Mouse (Mus musculus) large intestine, adult 2 months (tissue): ENCODE measurements at regions not wholly inside any gene's neighbourhood (a gene's known extent, or its start where the extent isn't known, plus 50 kb on each side); places are given as distances from the start of the nearest gene placed in this dataset.

Experiments
- DNase-seq: peaks from one replicate; pipeline ENCODE4 v3.0.0-alpha.2; 2012; ENCODE audit warnings: low read depth, low spot score
- WGBS: fragments of 180-500 bp; shearing (Covaris S2); methylation state at CpG from one replicate; pipeline ENCODE4 v1.1.7; 2018; 5-methylcytosine and 5-hydroxymethylcytosine counted together

DNA sequence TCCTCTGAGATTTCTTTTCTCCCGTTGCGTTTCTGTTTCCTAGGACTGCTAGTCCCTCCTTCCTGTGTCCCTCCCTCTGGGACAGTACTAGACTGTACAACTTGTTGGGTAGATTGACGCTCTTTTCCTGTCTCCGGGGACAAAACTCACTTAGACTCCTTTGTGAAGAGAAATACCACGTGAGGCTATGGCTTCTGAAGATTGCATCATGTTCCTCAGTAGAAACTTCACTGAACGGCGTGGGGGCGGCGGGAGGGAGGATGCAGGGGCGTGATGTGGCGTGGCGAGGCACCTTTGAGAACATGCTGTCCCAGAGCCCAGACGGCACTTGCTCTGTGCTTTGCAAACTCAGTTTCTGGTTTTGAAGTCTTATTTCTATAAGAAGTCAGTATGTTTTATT lies 78.5 kb downstream of the Spata18 start:
- no peak for DNase-seq
- 75% methylated on average over 13 of the region's 13 CpGs for WGBS

DNA sequence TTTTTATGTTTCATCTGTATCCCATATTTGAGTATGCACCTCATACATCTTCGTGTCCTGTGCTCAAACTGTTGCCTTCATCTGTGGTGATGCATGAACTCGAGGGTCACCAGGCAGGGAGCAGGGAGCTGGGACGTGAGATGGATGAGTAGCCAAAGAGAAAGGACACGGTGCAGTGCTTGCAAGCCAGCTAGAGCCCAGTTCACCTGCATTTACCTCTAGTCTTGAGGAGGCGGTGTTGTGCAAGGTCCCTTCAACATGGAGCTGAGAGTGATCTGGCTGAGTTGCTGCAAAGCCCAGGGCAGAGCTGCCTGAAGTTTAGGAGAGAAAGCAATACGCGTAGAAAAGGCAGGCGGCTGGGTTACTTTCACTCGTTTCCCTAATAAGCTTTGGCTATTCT lies 80.2 kb downstream of the Spata18 start:
- 79% methylated on average over 9 of the region's 9 CpGs for WGBS
- no peak for DNase-seq

DNA sequence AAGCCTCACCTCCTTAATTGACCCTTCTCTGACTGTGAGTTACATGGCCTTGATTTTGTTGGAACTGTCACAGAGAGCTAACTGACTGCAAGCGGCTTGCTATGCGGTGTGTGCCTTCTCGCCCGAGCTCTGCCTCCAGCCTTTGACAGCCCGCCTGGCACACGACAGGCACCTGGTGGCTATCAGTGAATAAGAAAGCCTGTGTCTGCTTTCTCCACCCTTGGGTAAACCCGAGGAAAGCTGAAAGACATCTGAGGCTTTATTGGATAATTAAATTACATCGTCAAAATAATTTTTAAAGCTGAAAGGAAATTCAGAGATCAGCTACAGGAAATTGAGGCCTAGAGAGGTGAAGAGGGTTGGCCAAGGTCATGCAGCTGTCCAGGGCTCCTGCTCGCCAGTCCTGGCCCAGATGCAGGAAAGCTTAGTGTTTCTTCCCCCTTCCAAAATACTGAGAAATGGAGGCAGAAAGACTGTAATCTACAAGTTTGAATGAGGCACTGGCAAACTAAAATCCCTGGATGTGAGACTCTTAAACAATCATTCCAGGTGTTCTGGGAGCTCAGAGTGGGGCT lies 80.9 kb downstream of the Spata18 start:
- DNase-seq: no peak
- 39% methylated on average over 9 of the region's 9 CpGs for WGBS

DNA sequence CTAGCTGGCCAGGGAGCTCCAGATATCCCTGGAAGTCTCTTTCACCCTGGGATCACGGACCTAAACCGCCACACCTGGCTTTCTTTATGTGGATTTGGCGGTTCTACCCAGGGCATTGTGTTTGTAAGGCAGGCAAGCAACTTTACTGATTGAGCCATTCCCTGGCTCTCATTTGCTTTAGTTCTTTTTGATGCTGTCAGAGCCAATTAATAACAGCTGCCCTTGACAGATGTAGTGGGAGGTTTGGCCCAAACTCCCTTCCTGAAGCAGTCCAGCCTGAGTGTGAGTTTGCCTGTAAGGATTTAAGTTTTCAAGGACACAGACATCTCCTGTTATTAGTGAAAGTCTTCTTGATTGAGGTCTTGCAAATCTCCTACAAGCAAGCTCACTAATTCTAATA lies 89.6 kb downstream of the Spata18 start:
- no peak for DNase-seq
- 70% methylated on average over 3 of the region's 3 CpGs for WGBS

DNA sequence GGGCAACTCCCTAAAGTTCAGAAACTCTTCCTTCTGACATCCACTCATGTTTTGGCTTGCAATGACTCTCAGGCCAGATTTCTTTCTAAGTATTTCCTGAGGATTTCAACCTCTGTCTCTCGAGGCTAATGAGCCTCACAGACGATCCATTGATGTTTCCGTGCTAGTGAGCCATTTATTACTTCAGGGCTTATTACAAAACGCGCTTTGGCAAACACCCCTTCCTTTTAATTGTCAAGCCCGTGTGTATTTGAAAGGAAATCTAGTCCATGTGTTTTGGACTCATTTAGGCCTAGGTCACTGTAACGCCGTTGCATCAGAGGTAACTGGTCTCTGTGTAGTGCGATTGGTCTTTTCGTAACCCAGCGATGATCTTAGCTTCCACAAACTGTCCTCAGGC lies 90.3 kb downstream of the Spata18 start:
- 77% methylated on average over 11 of the region's 11 CpGs for WGBS
- DNase-seq: no peak

DNA sequence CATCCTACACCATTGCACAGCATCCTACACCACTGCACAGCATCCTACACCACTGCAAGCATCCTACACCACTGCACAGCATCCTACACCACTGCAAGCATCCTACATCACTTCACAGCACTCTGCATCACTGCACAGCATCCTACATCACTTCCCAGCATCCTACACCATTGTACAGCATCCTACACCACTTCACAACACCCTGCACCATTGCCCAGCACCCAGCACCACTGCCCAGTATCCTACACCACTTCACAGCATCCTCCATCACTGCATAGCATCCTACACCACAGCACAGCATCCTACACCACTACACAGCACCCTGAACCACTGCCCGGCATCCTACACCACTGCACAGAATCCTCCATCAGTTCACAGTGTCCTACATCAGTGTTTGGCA lies 92.8 kb downstream of the Spata18 start:
- 87% methylated on average over 1 of the region's 1 CpGs for WGBS
- no peak for DNase-seq

DNA sequence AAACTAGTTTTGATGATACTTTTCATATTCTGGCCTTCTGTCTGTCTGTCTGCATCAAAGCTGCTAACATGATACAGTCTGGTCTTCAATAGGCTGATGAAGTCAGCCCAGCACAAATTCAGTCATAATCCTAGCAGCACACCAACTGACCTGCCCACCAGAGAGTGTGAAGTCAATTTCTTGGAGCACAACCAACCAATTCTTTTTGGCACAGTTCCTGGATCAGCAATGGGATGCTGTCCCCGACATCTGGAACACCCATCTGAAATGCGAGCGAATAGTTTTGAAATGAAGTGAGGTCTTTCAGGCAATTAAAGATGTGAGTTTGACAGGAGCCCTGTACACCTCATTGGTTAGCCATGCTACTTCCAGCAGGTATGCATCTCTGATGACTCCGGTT lies 98.6 kb downstream of the Spata18 start:
- 69% methylated on average over 4 of the region's 4 CpGs for WGBS
- DNase-seq: no peak

DNA sequence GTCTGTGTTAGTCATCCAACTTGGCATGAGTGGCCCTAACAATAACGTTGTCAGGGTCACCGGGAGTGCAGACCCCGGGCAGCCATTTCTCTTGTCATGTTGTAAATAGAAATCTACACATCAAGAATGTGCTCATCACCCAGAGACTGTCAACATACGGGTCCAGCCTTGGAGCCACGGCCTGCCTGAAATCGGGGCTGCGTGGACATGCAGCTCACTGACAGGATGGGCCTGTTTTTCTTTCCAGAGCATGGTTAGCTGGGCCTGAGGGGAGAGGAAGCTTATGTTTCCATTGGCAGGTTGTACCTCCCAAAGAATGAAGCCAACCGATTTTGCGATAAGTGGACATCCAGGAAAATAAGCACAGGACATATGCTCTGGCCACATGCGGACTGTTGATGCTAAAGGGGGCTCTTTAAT lies 101.1 kb downstream of the Spata18 start:
- 70% methylated on average over 10 of the region's 10 CpGs for WGBS
- DNase-seq: no peak

DNA sequence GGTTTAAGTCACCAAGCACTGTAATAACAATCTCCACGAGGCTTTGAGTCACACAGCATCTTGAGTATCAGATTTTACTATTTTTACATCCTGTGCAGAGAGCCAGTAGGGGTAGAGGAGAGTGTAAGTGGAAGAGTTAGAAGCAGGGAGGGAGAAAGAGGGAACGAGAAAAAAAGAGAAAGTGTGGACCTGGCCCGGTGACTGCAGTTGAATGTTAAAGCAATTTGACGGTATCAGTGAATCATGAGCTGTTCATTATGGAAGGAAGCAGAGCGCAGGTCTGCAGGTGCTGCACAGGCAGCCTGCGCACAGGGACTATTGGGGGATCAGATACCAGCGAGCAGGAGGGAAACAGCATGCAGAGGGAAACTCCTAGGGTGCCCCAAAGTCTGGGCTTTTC lies 102.6 kb downstream of the Spata18 start:
- DNase-seq: no peak
- 71% methylated on average over 7 of the region's 7 CpGs for WGBS

DNA sequence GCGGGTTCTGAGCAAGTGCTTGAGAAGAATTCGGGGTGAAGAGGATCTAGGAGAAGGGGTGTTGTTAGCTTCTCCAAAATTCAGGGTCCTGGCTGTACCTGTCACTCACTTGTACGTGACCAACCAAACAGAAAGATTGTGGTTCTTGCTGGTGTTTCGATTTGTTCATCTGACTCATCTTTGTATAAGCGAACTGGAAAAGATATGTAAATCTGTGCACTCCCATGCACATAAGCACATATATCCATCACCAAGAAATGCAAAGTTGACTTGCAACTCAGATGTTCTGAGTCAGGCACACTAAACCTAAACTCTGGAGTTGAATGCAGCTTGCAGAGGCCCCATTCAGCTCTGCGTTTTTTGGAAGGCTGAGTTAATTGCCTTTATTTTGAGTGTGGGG lies 107.4 kb downstream of the Spata18 start:
- no peak for DNase-seq
- 81% methylated on average over 6 of the region's 6 CpGs for WGBS

DNA sequence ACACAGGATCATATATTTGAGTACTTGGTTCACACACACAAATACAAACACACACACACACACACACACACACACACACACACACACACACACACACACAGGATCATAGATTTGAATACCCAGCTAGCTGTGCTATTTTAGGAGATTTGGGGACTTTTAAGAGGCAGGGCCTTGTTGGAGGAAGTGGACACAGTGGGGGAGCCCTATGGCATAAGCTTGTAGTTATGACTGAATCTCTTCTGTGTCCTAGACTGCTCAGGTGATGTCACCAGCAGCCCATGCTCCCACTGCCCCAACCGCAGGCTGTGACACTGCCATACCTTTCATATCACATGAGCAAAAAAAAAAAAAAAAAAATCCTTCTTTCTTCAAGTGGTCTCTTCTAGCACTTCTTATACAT lies 110.1 kb downstream of the Spata18 start:
- 68% methylated on average over 1 of the region's 1 CpGs for WGBS
- DNase-seq: no peak

DNA sequence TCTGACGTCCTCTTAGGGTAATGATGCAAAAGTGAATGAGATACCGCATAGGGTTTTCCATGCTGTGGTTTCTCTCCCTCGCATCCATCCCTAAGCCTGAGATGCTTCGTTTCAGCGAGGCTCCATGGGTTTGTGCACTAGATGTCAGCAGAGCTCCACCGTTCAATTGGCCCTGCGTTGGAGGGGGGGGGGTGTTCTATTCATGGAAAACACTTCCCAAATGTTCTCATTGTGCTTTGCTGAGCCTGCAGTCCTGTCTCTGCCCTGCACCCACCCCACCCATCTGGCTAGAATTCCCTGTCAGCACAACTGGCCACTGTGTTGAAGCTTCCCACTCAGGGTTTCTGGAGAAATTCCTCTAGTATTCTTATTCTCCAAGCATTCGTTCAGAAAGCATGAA lies 110.5 kb downstream of the Spata18 start:
- DNase-seq: no peak
- 28% methylated on average over 8 of the region's 8 CpGs for WGBS

DNA sequence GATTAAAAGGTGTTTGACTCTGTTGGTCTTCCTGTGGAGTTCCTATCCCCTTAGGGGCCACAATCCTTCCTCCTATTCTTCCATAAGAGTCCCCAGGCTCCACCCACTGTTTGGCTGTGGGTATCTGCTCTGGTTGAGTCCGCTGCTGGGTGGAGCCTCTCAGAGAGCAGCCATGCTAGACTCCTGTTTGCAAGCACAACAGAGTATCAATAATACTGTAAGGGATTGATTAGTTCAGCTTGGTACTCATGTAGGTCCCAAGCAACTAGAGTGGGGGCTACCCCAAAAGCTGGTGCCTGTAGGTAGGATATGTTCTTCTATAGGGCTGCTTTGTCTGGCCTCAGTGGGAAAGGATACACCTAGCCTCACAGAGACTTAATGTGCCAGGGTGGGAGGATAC lies 113.0 kb downstream of the Spata18 start:
- 69% methylated on average over 1 of the region's 1 CpGs for WGBS
- DNase-seq: no peak

DNA sequence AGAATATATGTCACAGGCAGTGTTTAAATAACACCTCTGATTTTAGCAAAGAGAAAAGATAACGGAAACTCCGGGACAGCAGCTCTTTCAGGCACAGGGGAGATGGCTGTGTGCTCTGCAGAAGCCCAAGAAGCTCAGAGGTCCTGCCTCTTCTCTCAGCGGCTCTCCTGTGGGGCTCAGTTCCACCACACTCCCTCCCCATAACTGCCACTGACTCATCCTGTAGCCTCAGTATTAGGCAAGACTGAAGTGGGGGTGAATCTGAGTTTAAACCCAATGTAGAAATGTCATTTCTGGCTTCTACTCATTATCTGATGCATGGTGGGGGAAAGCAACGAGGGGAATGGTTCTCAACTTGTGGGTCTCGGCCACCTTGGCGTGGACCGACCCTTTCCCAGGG lies 114.3 kb downstream of the Spata18 start:
- 70% methylated on average over 7 of the region's 7 CpGs for WGBS

DNA sequence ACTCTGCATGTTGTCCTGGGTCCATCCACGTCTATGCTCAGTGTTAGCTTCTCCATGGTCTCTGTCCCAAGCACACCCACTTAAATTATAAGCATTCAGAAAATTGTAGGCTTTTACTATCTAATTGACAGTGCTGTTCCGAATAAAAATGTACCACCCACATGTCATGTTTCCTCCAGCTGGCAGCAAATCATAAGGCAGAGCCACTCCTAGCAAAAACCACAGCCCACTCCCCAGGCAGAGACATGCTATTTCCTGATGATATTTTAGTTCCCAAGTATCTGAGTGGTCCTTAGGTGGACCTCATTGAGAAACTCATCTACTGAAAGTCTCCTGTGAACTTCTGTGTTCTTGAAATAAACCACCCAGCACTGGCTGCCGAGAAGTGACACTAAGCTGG lies 117.1 kb downstream of the Spata18 start:
- 62% methylated on average over 3 of the region's 3 CpGs for WGBS
- no peak for DNase-seq

More for the DNA sequence above, 114.3 kb downstream of the Spata18 start:
- no peak for DNase-seq

DNA sequence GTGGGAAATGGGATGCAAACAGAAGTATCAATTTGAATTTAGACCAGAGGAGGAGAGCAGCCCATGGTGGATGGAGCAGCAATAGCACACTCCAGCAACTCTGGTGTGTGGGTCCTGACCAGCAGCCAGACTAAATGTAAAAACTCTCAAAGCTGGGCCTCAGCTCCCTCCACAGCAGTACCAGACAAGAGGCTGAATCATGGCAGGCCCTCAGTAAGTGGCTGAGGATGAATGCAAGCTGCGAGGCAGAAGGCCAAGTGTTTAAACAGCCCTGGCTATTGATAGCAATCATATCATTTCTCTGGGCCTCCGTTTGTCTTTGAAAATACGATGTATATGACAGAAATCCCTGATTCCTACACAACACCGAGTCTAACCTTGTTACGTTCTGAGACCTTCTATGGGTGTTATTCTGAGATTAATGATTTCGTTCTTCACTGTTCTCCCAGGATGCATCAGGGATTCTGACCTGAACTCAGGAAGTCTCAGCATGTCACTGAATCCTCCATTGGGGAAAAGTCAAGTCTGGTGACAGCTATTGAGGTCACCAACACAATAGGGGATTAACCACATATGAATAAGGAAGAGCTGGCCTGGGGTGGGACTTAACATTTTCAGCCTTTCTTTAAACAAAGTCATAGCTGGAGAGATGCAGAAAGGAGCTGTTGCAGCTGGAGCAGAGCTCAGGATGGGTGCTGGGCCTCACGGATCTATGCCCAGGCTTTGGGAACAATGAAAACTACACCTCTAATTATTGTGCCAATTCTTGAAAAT lies 124.8 kb downstream of the Spata18 start:
- WGBS: 74% methylated on average over 7 of the region's 7 CpGs
- no peak for DNase-seq

DNA sequence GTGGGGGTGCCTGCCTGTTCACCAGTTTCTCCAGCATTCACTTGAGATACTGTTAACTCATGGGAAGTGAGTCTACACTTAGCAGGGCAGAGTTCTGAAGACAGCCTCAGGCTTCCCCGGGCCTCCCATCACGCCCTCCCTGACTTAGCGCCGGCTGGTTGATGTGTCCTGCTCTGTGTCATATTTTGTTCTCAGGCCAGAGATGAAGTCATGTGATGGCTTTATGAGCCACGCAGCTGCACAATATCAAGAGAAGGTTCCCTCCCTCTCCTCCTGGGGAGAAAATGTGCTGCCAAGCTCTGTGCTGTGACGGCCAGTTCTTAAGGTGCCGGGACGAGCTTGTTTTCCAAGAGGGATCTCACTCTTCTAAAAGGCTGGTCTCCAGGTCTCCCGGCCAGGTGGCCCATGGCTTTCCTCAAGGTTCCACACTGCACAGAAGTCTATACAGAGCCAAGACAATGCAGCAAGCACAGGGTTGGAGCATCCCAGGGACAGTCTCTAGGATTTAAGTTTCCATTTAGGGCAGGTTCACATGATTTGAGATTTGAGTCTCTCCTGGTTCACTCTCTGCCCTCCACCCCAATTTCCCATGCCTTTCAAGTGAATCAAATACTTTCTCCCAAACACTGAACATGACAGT lies 126.2 kb downstream of the Spata18 start:
- no peak for DNase-seq

DNA sequence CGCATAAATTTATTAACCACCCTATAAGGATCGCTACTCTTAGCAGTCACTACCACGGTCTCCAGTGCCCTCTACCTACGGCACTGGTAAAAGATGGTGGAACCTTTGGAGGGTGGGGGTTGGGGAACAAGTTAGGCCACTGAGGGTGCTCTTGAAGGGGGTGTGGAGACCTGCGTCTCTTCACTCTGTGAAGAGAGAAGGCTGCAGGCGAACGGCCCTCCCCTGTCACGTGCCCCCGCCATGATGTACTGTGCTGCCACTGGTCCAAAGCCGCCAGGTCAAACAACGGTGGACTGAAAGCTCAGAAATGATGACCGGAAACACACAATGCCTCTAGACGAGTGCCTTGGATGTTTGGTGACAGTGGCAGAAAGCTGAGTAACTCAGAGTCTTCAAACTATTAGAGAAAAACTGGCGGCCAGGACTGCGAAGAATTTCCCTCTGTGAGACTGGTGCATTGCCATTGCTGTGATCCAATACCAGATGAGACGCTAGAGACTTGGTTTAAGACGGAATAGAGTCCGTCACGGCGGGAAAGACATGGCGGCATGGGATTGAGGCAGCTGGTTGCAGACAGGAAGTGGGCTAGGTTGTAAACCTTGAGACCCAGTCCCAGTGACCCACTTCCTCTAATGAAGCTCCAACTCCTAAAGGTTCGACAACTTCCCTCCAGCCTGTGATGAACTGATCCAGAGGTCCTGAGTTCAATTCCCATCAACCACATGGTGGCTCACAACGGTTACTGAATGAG lies 130.2 kb downstream of the Spata18 start:
- no peak for DNase-seq
- WGBS: 93% methylated on average over 23 of the region's 23 CpGs

More for the DNA sequence above, 126.2 kb downstream of the Spata18 start:
- 48% methylated on average over 9 of the region's 9 CpGs for WGBS

DNA sequence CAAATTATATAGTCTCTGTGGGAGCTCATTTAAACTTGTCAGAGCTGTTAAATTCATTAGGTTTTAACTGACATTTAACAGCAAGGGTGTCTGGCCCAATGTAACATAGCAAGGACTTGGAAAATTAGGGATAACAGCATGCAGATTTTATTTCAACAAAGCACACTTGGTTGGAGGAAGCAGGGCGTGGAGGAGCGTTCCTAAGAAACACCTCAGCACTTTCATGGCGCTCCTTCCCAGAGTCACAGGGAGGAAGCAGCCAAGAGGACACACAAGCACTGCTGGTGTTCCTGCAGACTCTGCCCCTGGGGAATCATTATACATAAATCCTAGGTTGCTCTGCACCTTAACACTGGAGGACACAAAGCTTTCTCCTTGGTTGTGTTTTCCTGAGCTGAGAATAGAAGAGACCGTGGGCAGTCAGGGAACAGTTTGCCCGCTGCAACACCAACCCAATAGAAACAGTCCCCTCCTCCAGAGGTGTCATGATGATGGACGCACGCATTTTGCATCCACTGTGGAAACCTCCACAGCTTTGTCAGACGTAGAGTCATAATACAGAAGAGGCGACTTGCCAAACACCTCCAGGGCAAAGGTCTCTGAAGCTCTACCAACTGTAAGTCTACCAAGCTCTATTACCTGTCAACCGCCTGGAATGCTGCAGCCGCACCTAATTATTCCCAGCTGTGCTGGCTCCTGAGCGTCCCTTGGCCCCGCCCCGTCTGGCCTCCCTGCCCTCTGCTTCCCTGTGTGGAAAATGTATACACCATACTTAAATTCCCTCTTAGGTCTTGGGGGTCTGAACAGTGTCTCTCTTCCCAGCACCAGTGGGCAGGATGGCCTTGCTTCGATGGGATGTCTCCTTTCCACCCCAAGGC lies 131.3 kb downstream of the Spata18 start:
- DNase-seq: peak; percentile 21
- WGBS: 33% methylated on average over 15 of the region's 15 CpGs

DNA sequence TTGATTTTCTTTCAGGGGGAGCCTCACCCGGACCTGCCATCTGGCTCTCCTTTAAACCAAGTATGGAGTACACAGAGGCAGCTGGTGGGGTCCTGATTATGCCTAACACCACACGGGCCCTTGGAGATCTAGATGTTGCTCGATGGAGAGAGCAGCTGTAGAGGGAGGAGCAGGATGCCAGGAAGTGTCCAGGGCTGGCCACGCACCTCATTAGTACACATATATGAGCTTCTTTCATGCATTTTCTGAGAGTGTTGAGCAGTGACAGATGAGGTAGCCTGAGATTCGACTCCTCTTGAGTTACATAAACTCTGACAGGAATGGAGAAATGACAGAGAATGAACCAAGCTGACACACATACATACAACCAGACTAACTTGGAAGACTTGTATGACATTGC lies 136.1 kb downstream of the Spata18 start:
- WGBS: 72% methylated on average over 5 of the region's 5 CpGs
- no peak for DNase-seq
